Mouse (Mus musculus) gastrocnemius, postnatal 14 days (tissue): ENCODE results near the gene Cpeb4. TPM values are rescaled to one million over a fixed set of nuclear protein-coding genes. Genes with fewer than 3 reads are reported as not detected.
"Not testable (repeated sequence)": the region's sequence is repeated elsewhere in the genome, so short reads cannot be mapped to it uniquely, and the experiment has no call there.

Experiments used
- DNase-seq: peaks from one replicate; pipeline ENCODE4 v3.0.0; 2021; ENCODE audit warnings: mixed read lengths
- intact Hi-C: fragments of 180-260 bp; cut with DNase I; formaldehyde crosslinking; loops from one replicate; pipeline ENCODE4 v1.15.1; 2025; ENCODE audit warnings: low total_unique reads
- total RNA-seq, 2 experiments: library from RNA; stranded (reverse); gene quantifications; 2 replicates each; pipeline ENCODE4 v1.2.3; 2021

The Cpeb4 gene
- total RNA-seq, 2 experiments from 2014 or later, result 63.1 to 66.2 TPM

GRCm38 (mm10) chr11:31949331-31949785 lies 77.3 kb downstream of the Cpeb4 start:
- intact Hi-C loops, result no loop called here
- peak; percentile 48 for DNase-seq

DNA sequence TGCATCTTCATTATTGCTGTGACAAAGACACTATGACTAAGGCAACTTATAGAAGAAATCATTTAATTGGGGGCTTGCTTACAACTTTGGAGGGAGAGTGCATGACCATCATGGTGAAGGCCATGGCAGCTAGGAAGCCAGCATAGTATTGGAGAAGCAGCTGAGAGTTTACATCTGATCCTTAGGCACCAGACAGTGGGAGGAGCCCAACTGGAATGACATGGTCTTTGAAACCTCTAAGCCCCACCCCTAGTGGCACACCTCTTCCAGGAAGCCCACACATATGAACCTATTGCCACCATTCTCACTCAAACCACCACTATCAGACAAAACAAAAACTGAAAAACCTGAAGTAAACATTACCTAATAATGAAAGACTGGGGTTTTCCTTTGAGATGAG lies 88.1 kb downstream of the Cpeb4 start:
- no peak for DNase-seq

GRCm38 (mm10) chr11:31963993-31964392 lies 92.0 kb downstream of the Cpeb4 start:
- intact Hi-C loops, result no loop called here

More for the DNA sequence above, 88.1 kb downstream of the Cpeb4 start:
- intact Hi-C loops, result no loop called here

GRCm38 (mm10) chr11:31965256-31966134 lies 93.5 kb downstream of the Cpeb4 start, which contains the start of gene 4930524B15Rik:
Gene 4930524B15Rik, plus strand, starts transcription at chr11:31965592.
- no peak for DNase-seq
- intact Hi-C loops, result no loop called here

More at GRCm38 (mm10) chr11:31963993-31964392, 92.0 kb downstream of the Cpeb4 start:
- no peak for DNase-seq

- intact Hi-C loops, result no loop called here
- no peak for DNase-seq
These were observed 102.1 kb downstream of the Cpeb4 start for GRCm38 (mm10) chr11:31974132-31974531.

DNA sequence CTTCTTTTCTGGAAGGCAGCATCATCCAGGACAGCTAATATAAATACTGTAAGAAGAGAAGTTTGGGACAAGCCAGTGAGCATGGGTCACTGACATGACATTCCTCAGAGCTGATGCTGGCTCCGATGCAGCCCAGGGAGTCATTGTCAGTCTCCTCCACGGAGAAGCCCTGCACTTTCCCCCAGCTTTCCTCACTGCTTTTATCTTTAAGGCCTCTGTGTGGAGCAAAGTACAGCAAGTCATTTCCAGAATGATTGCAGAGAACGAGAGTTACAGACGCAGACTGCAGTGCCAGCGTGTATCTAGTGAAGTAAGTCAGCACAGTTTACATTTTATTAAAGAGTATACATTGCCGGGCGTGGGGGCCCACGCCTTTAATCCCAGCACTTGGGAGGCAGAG lies 102.8 kb downstream of the Cpeb4 start:
- intact Hi-C loops, result no loop called here
- no peak for DNase-seq

- intact Hi-C loops, result no loop called here
- no peak for DNase-seq
These were observed 103.7 kb downstream of the Cpeb4 start for GRCm38 (mm10) chr11:31975678-31976077.

GRCm38 (mm10) chr11:31976137-31976536 lies 104.1 kb downstream of the Cpeb4 start:
- intact Hi-C loops, result no loop called here
- DNase-seq, result no peak

- DNase-seq, intact Hi-C loops: not testable (repeated sequence)
These were observed 108.1 kb downstream of the Cpeb4 start for GRCm38 (mm10) chr11:31980089-31980488.

DNA sequence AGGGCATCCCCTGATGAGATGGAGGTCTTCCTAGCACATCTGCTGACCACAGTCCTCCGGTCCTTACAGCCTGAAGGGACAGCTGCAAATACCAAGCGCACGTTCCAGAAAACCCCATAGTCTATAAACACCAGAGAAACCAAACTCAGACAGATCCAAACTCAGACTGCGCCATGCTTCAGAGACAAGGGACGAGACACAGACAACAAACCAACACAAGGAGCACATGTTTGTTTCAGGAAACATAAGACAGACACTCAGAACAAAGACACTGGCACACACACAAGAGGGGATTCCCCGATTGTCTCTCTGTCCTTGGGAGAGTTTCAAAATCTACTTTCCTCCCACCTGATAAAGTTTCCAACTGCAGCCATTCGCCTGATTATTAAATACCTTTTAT lies 109.8 kb downstream of the Cpeb4 start:
- intact Hi-C loops, result no loop called here

GRCm38 (mm10) chr11:31982247-31982943 lies 110.4 kb downstream of the Cpeb4 start:
- intact Hi-C loops, DNase-seq: not testable (repeated sequence)

More for the DNA sequence above, 109.8 kb downstream of the Cpeb4 start:
- DNase-seq, result no peak

DNA sequence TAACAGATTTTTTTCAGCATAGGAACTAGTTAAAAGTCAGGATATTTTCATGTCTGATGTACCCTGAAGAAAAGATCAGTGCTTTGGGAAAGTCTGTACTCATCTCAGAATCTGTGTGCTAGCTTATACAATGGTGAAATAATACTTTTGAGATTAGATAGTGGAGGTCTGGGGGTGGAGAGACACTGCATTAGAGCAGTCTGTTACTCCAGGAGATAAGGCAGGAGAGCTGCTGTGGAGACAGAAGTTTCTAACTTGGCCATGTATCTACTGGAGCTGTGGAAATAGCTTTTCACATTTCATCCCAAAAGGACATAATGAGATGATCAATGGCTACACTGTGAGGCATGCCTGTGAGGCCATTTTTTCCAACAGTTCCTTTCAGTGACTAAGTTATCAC lies 111.2 kb downstream of the Cpeb4 start:
- intact Hi-C loops, result no loop called here
- DNase-seq, result no peak

DNA sequence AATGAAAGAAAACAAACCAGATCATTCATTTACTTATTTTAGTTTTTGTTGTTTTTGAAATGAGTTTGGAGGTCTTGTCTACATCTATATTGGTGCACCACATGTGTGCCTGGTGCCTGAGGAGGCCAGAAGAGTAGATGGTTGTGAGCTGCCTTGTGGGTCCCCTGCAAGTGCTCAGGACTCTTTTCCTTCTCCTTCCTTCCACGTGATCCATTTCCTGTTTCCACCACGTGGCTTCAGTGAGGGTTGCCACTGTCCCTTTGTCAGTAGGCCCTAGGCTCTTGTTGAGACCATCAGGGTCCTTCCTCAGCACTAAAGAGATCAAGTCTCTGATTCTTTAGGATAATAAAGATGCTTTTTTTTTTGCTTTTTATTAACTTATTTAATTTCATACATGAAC lies 112.8 kb downstream of the Cpeb4 start:
- no peak for DNase-seq
- intact Hi-C loops, result no loop called here

Other genes starting within 250 kb of the Cpeb4 start
- 100 to 1,000 TPM; 105 to 109 TPM for gene Bod1, start 200.3 kb upstream of the Cpeb4 start, total RNA-seq
- not detected for gene 4930524B15Rik, start 93.4 kb downstream of the Cpeb4 start, total RNA-seq
- under 1 TPM; 0.40 to 0.68 TPM for gene Nsg2, start 128.3 kb downstream of the Cpeb4 start, total RNA-seq